Mouse (Mus musculus): ENCODE measurements around the gene Pde4d. TPM values are rescaled to one million over a fixed set of nuclear protein-coding genes. Genes with fewer than 3 reads are reported as not detected.

The Pde4d gene
- polyA plus RNA-seq, 1 experiment from 2014 or later, result 32.1 TPM

DNA sequence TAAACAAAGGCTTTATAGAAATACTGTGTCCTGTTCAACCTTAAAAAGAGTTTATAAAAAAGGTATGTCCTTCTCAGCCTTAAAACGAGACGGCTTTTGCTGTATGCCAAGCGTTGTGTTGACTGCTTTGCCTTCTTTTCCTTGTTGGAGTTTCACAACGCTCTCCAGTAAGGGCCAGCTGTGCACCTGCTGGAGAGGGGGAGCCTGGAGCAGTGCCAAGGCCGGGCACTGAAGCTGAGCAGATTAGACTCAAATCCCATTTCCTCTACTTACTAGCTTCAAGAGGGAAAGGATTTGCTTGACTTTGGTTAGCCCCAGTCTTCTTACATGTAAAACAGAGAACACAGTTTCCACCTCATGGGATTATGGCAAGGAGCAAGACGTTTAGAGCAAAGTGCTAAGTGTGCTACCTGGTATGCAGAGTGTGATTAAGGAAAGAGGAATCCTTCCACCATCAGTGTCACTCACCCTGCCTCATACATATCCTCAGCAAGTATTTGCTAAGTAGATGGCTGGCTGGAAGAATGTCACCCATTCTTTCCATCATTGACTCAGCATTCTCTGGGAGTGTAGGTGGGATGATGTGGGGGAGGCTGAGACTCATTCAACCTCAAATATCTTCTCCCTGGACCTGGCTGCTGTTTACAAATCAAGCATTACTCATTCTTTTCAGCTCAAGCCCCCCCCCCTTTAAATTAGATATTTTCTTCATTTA lies 149.6 kb downstream of the Pde4d start:
- Histone ChIP-seq H3K4me1 (ENCODE audit: control insufficient read depth, insufficient read depth, low read length) (no peaks in the 10 kb centered on the region), H3K9ac (replicated peaks; ENCODE audit: low read depth, low read length) (no peak overlapping the region), H3K27me3 (ENCODE audit: control insufficient read depth, insufficient read depth, low read length) (no peaks in the 10 kb centered on the region), H3K27ac (ENCODE audit: low read depth, low read length) (no peak overlapping the region), H3K4me3 (ENCODE audit: low read depth, low read length) (no peak overlapping the region), H3K9me3 (ENCODE audit: control insufficient read depth, low read length) (no peaks in the 10 kb centered on the region), H3K36me3 (ENCODE audit: control insufficient read depth, insufficient read depth, low read length) (no peaks in the 10 kb centered on the region), H3K4me2 (ENCODE audit: low read depth, low read length) (no peak overlapping the region)
- no peak for ATAC-seq (ENCODE audit: low read depth)
- 74% methylated on average over 6 of the region's 6 CpGs for WGBS

DNA sequence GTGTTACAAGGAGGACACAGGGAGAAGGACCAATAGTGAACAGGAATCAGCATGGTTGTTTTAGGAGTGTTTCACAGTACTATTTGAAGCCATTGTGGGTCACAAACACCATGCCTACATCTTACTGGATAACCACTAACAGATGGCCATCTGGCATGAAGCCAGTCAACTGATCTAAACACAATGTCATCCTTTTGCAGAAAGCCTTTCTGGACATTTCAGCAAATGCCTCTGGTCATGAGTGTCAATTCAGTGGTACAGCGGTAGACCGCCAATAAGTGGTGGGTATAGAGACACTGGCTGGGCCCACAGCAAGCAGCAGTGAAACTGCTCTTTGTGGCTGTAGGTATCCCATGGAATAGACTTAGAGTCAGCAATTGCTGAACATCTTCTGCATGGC lies 151.3 kb downstream of the Pde4d start:
- 94% methylated on average over 2 of the region's 2 CpGs for WGBS
- Histone ChIP-seq H3K4me3 (ENCODE audit: low read depth, low read length) (no peak overlapping the region), H3K27ac (ENCODE audit: low read depth, low read length) (no peak overlapping the region), H3K9ac (replicated peaks; ENCODE audit: low read depth, low read length) (no peak overlapping the region), H3K9me3 (ENCODE audit: control insufficient read depth, low read length) (no peaks in the 10 kb centered on the region), H3K27me3 (ENCODE audit: control insufficient read depth, insufficient read depth, low read length) (no peaks in the 10 kb centered on the region), H3K4me2 (ENCODE audit: low read depth, low read length) (no peak overlapping the region), H3K36me3 (ENCODE audit: control insufficient read depth, insufficient read depth, low read length) (no peaks in the 10 kb centered on the region), H3K4me1 (ENCODE audit: control insufficient read depth, insufficient read depth, low read length) (no peaks in the 10 kb centered on the region)
- ATAC-seq (ENCODE audit: low read depth), result no peak

DNA sequence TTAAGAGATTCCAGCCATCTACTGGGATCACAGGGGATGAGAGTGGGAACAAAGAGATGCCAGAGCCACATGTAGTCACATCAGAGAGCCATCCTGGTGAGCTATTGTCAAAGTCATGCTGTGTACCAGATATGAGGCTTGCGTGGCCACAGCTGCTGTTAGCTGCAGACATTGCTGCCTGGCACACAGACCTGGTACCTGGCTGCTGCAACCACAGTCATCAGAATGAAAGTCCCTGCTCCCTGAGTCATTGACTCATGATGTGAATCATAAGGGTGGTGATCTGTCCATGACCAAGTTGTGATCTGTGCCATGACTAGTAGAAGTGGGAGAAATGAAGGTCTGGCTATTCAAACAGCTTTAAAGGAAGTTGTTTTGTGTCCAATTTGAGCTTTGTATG lies 153.8 kb downstream of the Pde4d start:
- no peak for ATAC-seq (ENCODE audit: low read depth)
- H3K9ac ChIP-seq (replicated peaks; ENCODE audit: low read depth, low read length), result no peak overlapping the region
- H3K27ac ChIP-seq (ENCODE audit: low read depth, low read length), result no peak overlapping the region
- 44% methylated on average over 1 of the region's 1 CpGs for WGBS
- no peak overlapping the region for H3K4me2 ChIP-seq (ENCODE audit: low read depth, low read length)
- H3K27me3 ChIP-seq (ENCODE audit: control insufficient read depth, insufficient read depth, low read length), result no peaks in the 10 kb centered on the region
- H3K9me3 ChIP-seq (ENCODE audit: control insufficient read depth, low read length), result no peaks in the 10 kb centered on the region
- no peaks in the 10 kb centered on the region for H3K36me3 ChIP-seq (ENCODE audit: control insufficient read depth, insufficient read depth, low read length)
- H3K4me1 ChIP-seq (ENCODE audit: control insufficient read depth, insufficient read depth, low read length), result no peaks in the 10 kb centered on the region
- H3K4me3 ChIP-seq (ENCODE audit: low read depth, low read length), result no peak overlapping the region

DNA sequence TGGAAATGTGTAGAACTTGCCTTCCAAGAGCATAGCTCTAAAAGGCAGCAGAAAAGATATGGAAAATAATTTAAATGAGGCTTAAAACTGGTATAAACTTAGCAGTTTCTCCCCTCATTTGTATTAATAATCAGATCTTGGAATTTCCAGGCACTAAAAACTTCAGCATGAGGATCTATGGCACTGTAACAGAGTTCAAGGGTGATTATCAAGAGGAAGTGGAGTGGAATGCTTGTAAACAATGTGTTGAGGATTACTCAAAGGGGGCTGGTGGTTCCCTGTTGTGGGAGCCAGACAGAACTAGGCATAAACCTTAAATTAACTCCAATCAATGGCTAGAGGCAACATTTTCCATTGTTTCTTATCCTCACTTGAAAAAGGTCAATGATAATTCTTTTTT lies 154.5 kb downstream of the Pde4d start:
- no peak for ATAC-seq (ENCODE audit: low read depth)

DNA sequence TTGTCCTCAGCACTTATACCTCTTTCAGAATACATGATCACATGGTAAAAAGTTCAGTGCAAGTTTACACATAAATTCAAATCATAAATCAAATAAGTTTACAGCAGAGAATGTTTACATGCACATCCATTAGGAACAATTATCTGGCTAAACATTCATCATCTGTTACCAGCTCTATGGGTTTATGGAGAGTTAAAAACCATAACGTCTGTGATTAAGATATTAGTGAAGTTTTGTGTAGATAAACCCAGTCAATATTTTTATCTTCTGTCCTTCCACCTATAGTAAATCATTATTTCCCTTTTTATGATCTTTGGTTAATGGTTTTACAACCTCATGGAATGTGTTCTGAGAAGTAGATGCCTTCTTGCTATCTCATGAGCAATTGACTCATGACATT lies 168.5 kb downstream of the Pde4d start:
- no peak overlapping the region for H3K4me2 ChIP-seq (ENCODE audit: low read depth, low read length)
- no peaks in the 10 kb centered on the region for H3K27me3 ChIP-seq (ENCODE audit: control insufficient read depth, insufficient read depth, low read length)
- H3K36me3 ChIP-seq (ENCODE audit: control insufficient read depth, insufficient read depth, low read length), result no peaks in the 10 kb centered on the region
- WGBS, result 67% methylated on average over 1 of the region's 1 CpGs
- no peak for ATAC-seq (ENCODE audit: low read depth)
- no peaks in the 10 kb centered on the region for H3K9me3 ChIP-seq (ENCODE audit: control insufficient read depth, low read length)
- no peaks in the 10 kb centered on the region for H3K4me1 ChIP-seq (ENCODE audit: control insufficient read depth, insufficient read depth, low read length)
- no peak overlapping the region for H3K4me3 ChIP-seq (ENCODE audit: low read depth, low read length)
- H3K27ac ChIP-seq (ENCODE audit: low read depth, low read length), result no peak overlapping the region
- H3K9ac ChIP-seq (replicated peaks; ENCODE audit: low read depth, low read length), result no peak overlapping the region

More for the DNA sequence above, 154.5 kb downstream of the Pde4d start:
- H3K4me1 ChIP-seq (ENCODE audit: control insufficient read depth, insufficient read depth, low read length), result no peaks in the 10 kb centered on the region
- no peaks in the 10 kb centered on the region for H3K27me3 ChIP-seq (ENCODE audit: control insufficient read depth, insufficient read depth, low read length)
- no peaks in the 10 kb centered on the region for H3K9me3 ChIP-seq (ENCODE audit: control insufficient read depth, low read length)
- H3K36me3 ChIP-seq (ENCODE audit: control insufficient read depth, insufficient read depth, low read length), result no peaks in the 10 kb centered on the region
- H3K4me3 ChIP-seq (ENCODE audit: low read depth, low read length), result no peak overlapping the region
- H3K4me2 ChIP-seq (ENCODE audit: low read depth, low read length), result no peak overlapping the region
- no peak overlapping the region for H3K27ac ChIP-seq (ENCODE audit: low read depth, low read length)
- H3K9ac ChIP-seq (replicated peaks; ENCODE audit: low read depth, low read length), result no peak overlapping the region

DNA sequence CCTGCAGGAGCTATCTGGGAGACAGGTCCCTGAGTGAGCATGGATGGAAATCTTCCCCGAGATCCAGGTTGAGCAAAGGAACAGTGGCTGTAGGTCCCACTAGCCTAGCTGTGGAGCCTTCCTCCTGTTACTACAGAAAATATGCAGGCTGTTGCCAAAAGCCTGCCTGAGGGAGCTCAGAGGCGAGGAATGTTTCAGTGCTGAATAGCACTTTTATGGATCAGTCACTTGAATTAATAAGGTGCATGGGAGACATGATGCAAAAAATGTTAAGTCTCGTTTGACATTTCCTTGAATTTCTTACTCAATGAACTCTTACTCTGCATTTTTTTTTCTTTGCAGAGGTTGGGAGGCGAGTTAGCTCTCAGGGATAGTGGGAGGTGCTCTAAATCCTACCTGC lies 172.9 kb downstream of the Pde4d start:
- no peak overlapping the region for H3K9ac ChIP-seq (replicated peaks; ENCODE audit: low read depth, low read length)
- no peaks in the 10 kb centered on the region for H3K36me3 ChIP-seq (ENCODE audit: control insufficient read depth, insufficient read depth, low read length)
- H3K4me1 ChIP-seq (ENCODE audit: control insufficient read depth, insufficient read depth, low read length), result no peaks in the 10 kb centered on the region
- H3K27ac ChIP-seq (ENCODE audit: low read depth, low read length), result no peak overlapping the region
- WGBS, result 72% methylated on average over 4 of the region's 4 CpGs
- ATAC-seq (ENCODE audit: low read depth), result no peak
- H3K9me3 ChIP-seq (ENCODE audit: control insufficient read depth, low read length), result no peaks in the 10 kb centered on the region
- H3K4me3 ChIP-seq (ENCODE audit: low read depth, low read length), result no peak overlapping the region
- H3K4me2 ChIP-seq (ENCODE audit: low read depth, low read length), result no peak overlapping the region
- no peaks in the 10 kb centered on the region for H3K27me3 ChIP-seq (ENCODE audit: control insufficient read depth, insufficient read depth, low read length)

DNA sequence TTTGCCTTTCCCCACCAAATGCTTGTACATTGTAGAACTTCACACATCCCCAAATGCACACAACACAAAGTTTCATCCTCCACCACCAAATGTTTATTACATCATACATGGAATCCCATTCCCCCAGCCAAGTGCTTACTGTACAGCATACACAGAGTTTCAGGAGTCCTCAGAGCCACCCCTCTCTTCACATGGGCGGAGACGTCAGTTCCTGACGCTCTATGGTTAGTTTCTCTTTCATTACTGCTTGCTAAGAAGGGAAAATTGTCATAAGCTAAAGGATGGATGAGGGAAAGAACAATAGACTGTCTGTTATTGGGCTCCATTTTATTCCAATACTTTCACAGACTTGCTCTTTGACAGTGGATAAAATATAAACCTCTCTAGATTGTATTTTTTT lies 174.2 kb downstream of the Pde4d start:
- no peaks in the 10 kb centered on the region for H3K9me3 ChIP-seq (ENCODE audit: control insufficient read depth, low read length)
- WGBS, result 78% methylated on average over 3 of the region's 3 CpGs
- ATAC-seq (ENCODE audit: low read depth), result no peak

DNA sequence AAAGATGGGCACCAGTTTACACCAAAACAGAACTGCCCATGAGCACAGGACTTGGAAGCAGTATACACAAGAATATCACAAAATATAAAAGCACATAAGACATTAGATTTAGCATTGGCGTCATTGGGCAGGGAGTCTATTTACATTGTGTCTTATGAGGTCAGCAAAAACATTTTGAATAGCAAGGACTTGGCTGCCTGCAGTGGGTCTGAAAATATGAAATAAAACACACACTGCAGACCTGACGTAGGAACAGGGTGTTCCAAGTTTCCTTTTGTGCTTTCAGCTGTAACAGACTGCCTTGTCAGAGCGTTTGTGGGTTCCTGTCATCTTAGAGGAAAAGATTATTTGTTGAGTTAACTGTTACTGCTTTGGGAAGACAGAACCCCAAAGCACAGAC lies 176.4 kb downstream of the Pde4d start:
- 73% methylated on average over 3 of the region's 3 CpGs for WGBS

More for the DNA sequence above, 174.2 kb downstream of the Pde4d start:
- no peak overlapping the region for H3K4me2 ChIP-seq (ENCODE audit: low read depth, low read length)
- H3K27ac ChIP-seq (ENCODE audit: low read depth, low read length), result no peak overlapping the region
- no peaks in the 10 kb centered on the region for H3K36me3 ChIP-seq (ENCODE audit: control insufficient read depth, insufficient read depth, low read length)
- H3K27me3 ChIP-seq (ENCODE audit: control insufficient read depth, insufficient read depth, low read length), result no peaks in the 10 kb centered on the region
- no peak overlapping the region for H3K9ac ChIP-seq (replicated peaks; ENCODE audit: low read depth, low read length)
- H3K4me3 ChIP-seq (ENCODE audit: low read depth, low read length), result no peak overlapping the region
- no peaks in the 10 kb centered on the region for H3K4me1 ChIP-seq (ENCODE audit: control insufficient read depth, insufficient read depth, low read length)

DNA sequence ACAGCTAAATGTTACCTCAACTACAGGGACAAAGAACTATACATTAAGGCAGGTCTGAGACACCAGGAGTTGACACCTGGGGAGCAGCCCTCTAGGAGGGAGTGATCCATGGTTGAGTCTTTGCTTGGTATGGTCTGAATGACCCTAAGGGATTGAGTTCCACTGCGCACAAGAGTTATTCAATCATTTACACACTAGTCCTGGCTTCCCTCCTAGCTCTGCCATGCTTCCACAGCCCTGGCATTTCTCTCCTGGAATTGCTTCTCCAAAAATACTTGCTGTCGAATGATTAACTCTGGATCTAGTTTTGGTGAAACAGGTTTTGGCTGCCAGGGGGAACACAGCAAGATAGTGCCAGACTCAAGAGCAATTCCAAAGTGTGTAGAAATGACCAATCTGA lies 178.8 kb downstream of the Pde4d start:
- Histone ChIP-seq H3K4me2 (ENCODE audit: low read depth, low read length) (no peak overlapping the region), H3K4me3 (ENCODE audit: low read depth, low read length) (no peak overlapping the region), H3K4me1 (ENCODE audit: control insufficient read depth, insufficient read depth, low read length) (no peaks in the 10 kb centered on the region), H3K9me3 (ENCODE audit: control insufficient read depth, low read length) (no peaks in the 10 kb centered on the region), H3K27me3 (ENCODE audit: control insufficient read depth, insufficient read depth, low read length) (no peaks in the 10 kb centered on the region), H3K36me3 (ENCODE audit: control insufficient read depth, insufficient read depth, low read length) (no peaks in the 10 kb centered on the region), H3K9ac (replicated peaks; ENCODE audit: low read depth, low read length) (no peak overlapping the region), H3K27ac (ENCODE audit: low read depth, low read length) (no peak overlapping the region)
- ATAC-seq (ENCODE audit: low read depth), result no peak
- WGBS, result 96% methylated on average over 2 of the region's 2 CpGs

More for the DNA sequence above, 176.4 kb downstream of the Pde4d start:
- H3K4me2 ChIP-seq (ENCODE audit: low read depth, low read length), result no peak overlapping the region
- no peaks in the 10 kb centered on the region for H3K36me3 ChIP-seq (ENCODE audit: control insufficient read depth, insufficient read depth, low read length)
- no peak overlapping the region for H3K27ac ChIP-seq (ENCODE audit: low read depth, low read length)
- ATAC-seq (ENCODE audit: low read depth), result no peak
- H3K9ac ChIP-seq (replicated peaks; ENCODE audit: low read depth, low read length), result no peak overlapping the region
- H3K9me3 ChIP-seq (ENCODE audit: control insufficient read depth, low read length), result no peaks in the 10 kb centered on the region
- no peaks in the 10 kb centered on the region for H3K4me1 ChIP-seq (ENCODE audit: control insufficient read depth, insufficient read depth, low read length)
- no peaks in the 10 kb centered on the region for H3K27me3 ChIP-seq (ENCODE audit: control insufficient read depth, insufficient read depth, low read length)
- H3K4me3 ChIP-seq (ENCODE audit: low read depth, low read length), result no peak overlapping the region

Data from neural tube, embryonic 14.5 days (tissue).